Mouse (Mus musculus): Measurements from ENCODE around the gene Cald1. TPM values are rescaled to one million over a fixed set of nuclear protein-coding genes. Genes with fewer than 3 reads are reported as not detected.

The Cald1 gene
- polyA plus RNA-seq (2014; fragmentation: Nextera tagmentation; extraction: Ambion mirVana), result 140 and 171 TPM in 2 replicates

DNA sequence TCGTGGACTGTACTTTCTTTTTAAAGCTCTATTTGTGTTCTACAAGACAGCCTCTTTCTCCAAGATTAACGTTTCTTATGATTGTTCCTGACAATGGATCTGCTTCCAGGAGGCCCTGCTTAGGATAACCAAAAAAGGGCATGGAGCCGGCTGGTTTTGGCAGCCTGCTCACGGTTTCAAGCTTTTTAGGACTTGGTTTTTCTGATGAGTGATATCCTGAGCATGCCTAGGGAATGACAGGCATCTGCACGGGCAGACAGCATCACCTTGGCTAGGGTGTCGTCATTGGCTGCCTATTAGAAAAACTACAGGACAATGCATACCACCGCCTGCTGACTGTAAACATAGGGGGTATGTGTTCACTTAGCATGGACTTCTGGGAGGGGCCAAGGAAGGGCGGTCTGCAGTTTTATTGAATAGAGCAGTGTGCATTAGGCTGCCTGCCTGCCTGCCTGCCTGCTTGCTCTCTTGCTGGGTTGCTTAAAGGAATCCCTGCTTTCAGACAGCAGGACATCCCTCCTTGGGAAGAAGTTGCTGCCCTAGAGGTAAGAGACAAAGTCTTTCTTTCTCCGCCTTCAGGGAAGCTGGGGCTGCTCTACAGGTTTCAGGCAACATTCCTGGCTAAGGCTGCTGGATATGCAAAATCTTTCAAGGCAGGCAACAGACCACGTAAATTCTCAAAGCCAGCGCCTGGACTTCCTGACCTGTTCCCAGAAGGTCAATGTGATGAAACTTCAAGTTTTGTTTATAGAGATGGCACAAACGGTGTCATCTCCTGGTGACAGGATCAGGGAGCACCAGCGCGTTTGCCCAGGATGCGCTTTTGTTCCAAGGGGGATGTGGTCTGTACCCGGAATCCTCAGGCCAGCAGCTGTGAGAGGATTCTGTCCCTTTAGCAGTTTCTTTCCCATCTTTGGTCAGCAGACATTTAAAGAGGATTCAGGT, at the start of gene Cald1:
Gene Cald1, plus strand, starts transcription at position 380 of the 945 bp plus-strand sequence.
- no peak within 1 kb of the TSS for H3K27ac ChIP-seq (ENCODE audit: low read depth, low read length)

DNA sequence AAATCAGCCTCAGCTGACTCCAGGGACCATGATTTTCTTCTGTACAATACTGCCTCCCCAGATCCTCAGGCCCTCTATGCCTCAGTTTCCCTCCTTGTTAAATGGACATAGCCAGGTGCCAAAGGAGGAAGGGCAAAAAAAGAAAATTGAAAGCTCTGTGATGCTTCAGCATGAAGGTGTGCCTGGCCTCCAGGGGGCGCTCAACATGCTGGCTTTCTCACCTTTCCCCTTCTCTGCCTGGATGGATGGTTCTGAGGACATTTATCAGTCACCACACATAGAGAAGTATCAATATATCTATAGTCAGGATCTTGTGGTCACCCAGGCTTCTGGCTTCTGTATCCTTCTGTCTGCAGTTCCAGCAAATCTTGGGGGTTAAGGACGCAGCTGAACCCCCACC, 49.3 kb upstream of the Cald1 start:
- no peaks in the 10 kb centered on the region for H3K9me3 ChIP-seq (ENCODE audit: control insufficient read depth, low read length)
- no peak overlapping the region for H3K4me3 ChIP-seq (ENCODE audit: low read depth, low read length)
- ATAC-seq (ENCODE audit: low FRiP score) (no peak), DNase-seq (ENCODE audit: low spot score) (peak; percentile 71)
- H3K4me1 ChIP-seq (replicated peaks; ENCODE audit: control insufficient read depth, insufficient read depth, low read length), result no peaks in the 10 kb centered on the region
- no peak overlapping the region for H3K9ac ChIP-seq (ENCODE audit: low read depth, low read length)
- H3K27ac ChIP-seq (ENCODE audit: low read depth, low read length), result no peak overlapping the region
- no peaks in the 10 kb centered on the region for H3K27me3 ChIP-seq (ENCODE audit: control insufficient read depth, insufficient read depth, low read length)
- H3K36me3 ChIP-seq (ENCODE audit: control insufficient read depth, insufficient read depth, low read length), result no peaks in the 10 kb centered on the region
- no peak overlapping the region for H3K4me2 ChIP-seq (replicated peaks; ENCODE audit: low read depth, low read length)
- WGBS, result 42% methylated on average over 2 of the region's 2 CpGs

More for the DNA sequence above, at the start of gene Cald1:
- Histone ChIP-seq H3K4me2 (replicated peaks; ENCODE audit: low read depth, low read length) (peak within 1 kb of the TSS; percentile 25), H3K9me3 (ENCODE audit: control insufficient read depth, low read length) (no peaks in the 10 kb centered on the region), H3K4me1 (replicated peaks; ENCODE audit: control insufficient read depth, insufficient read depth, low read length) (no peaks in the 10 kb centered on the region), H3K9ac (ENCODE audit: low read depth, low read length) (peak within 1 kb of the TSS; percentile 45; the same call in 1 of the 2 replicates), H3K36me3 (ENCODE audit: control insufficient read depth, insufficient read depth, low read length) (no peaks in the 10 kb centered on the region), H3K27me3 (ENCODE audit: control insufficient read depth, insufficient read depth, low read length) (no peaks in the 10 kb centered on the region; the same call in 1 of the 2 replicates), H3K4me3 (ENCODE audit: low read depth, low read length) (peak within 1 kb of the TSS; percentile 8; the same call in 1 of the 2 replicates)
- ATAC-seq (ENCODE audit: low FRiP score) (peak; percentile 71; the same call in 1 of the 2 replicates), DNase-seq (ENCODE audit: low spot score) (peak; percentile 53)
- 7% methylated on average over 16 of the region's 16 CpGs for WGBS

DNA sequence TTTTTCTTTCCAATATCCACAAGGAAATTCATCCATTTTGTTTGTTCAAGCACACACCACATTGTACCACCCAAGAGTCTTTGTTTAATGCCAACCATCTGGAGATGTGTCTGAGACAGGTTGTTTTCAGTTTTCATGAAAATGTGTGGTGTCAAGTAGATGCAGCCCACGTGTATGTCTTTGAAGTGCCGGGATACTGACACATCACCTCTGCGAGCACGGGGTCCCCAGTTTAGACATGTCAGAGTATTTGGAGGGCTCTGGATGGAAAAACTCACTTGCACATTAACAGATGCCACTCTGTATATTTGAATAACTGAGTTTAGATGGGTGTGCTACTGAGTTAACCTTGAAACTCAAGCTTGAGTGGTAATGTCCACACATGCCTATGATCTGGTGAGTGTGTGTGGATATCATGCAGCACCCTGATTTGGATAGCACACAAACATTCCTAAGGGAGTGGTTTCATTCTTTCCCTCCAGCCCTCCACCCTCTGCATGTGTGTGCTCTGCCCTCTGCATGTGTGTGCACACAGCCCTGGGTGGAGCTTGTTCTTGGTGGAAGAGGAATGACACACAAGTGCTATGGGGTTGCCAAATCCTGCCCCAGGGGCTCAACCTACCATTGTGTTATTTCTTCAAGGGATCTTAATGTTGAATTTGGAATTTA, 45.7 kb upstream of the Cald1 start:
- no peaks in the 10 kb centered on the region for H3K9me3 ChIP-seq (ENCODE audit: control insufficient read depth, low read length)
- no peaks in the 10 kb centered on the region for H3K36me3 ChIP-seq (ENCODE audit: control insufficient read depth, insufficient read depth, low read length)
- H3K4me3 ChIP-seq (ENCODE audit: low read depth, low read length), result no peak overlapping the region
- H3K27ac ChIP-seq (ENCODE audit: low read depth, low read length), result no peak overlapping the region
- no peak overlapping the region for H3K4me2 ChIP-seq (replicated peaks; ENCODE audit: low read depth, low read length)
- H3K27me3 ChIP-seq (ENCODE audit: control insufficient read depth, insufficient read depth, low read length), result no peaks in the 10 kb centered on the region
- no peak for DNase-seq (ENCODE audit: low spot score)
- no peaks in the 10 kb centered on the region for H3K4me1 ChIP-seq (replicated peaks; ENCODE audit: control insufficient read depth, insufficient read depth, low read length)
- no peak overlapping the region for H3K9ac ChIP-seq (ENCODE audit: low read depth, low read length)
- WGBS, result 80% methylated on average over 4 of the region's 4 CpGs
- no peak for ATAC-seq (ENCODE audit: low FRiP score)

DNA sequence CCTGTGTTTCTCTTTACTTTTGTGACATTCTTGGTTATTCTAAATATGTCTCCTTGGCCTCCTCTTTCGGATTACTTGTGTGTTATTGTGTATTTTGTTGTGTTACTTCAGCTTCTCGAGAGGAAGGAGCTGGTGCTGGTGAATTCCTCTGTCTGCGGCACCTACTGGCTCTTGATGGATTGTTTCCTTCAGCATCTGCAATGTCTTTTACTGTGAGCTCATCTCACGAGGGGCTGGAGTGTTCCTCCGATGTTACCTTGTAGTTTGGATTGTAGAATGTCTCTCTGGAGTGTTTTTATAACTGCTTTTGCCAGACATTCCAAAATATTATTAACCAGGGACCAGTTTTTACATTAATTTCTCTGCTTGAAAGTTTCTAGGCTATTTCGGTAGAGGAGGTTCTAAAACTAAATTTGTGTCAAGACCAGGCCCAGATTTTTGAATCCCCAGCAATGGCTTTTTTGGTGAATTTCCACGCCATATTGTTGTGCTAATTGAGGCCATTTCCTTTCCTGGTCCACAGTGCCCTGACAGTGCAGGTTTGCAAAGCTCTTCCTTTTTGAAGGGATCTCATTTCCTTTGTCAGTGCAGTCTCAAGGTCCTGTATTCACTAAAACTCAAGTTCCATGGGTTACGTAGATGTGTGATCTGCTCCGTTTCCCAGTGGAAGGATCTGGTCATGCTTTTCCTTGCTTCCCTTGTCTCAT, 43.9 kb upstream of the Cald1 start:
- H3K4me2 ChIP-seq (replicated peaks; ENCODE audit: low read depth, low read length), result no peak overlapping the region
- WGBS, result 74% methylated on average over 9 of the region's 9 CpGs
- H3K4me3 ChIP-seq (ENCODE audit: low read depth, low read length), result no peak overlapping the region
- no peak overlapping the region for H3K9ac ChIP-seq (ENCODE audit: low read depth, low read length)
- no peaks in the 10 kb centered on the region for H3K9me3 ChIP-seq (ENCODE audit: control insufficient read depth, low read length)
- DNase-seq (ENCODE audit: low spot score) (no peak), ATAC-seq (ENCODE audit: low FRiP score) (no peak)
- H3K4me1 ChIP-seq (replicated peaks; ENCODE audit: control insufficient read depth, insufficient read depth, low read length), result no peaks in the 10 kb centered on the region
- H3K27me3 ChIP-seq (ENCODE audit: control insufficient read depth, insufficient read depth, low read length), result no peaks in the 10 kb centered on the region
- H3K36me3 ChIP-seq (ENCODE audit: control insufficient read depth, insufficient read depth, low read length), result no peaks in the 10 kb centered on the region
- no peak overlapping the region for H3K27ac ChIP-seq (ENCODE audit: low read depth, low read length)

DNA sequence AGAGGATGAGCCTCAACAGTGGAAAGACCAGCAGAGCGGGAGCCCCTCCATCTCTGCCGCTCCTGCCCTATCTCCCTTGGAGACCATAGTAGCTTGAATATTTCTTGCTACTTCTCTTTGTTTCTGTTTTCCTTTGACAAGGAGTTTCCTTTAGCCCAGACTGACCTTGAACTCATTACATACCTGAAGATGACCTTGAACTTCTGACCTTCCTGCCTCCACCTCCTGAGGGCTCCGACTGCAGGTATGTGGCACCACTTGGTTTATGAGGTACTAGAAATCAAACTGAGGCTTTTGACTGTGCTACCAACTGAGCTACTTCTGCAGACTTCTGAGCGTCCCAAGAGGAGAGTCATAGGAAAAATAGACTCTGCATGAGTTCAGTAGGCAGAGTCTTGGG, 38.8 kb upstream of the Cald1 start:
- DNase-seq (ENCODE audit: low spot score) (no peak), ATAC-seq (ENCODE audit: low FRiP score) (no peak)
- Histone ChIP-seq H3K4me2 (replicated peaks; ENCODE audit: low read depth, low read length) (no peak overlapping the region), H3K9me3 (ENCODE audit: control insufficient read depth, low read length) (no peaks in the 10 kb centered on the region), H3K4me1 (replicated peaks; ENCODE audit: control insufficient read depth, insufficient read depth, low read length) (no peaks in the 10 kb centered on the region), H3K27me3 (ENCODE audit: control insufficient read depth, insufficient read depth, low read length) (no peaks in the 10 kb centered on the region), H3K9ac (ENCODE audit: low read depth, low read length) (no peak overlapping the region), H3K36me3 (ENCODE audit: control insufficient read depth, insufficient read depth, low read length) (no peaks in the 10 kb centered on the region), H3K4me3 (ENCODE audit: low read depth, low read length) (no peak overlapping the region), H3K27ac (ENCODE audit: low read depth, low read length) (no peak overlapping the region)
- WGBS, result 88% methylated on average over 4 of the region's 4 CpGs

DNA sequence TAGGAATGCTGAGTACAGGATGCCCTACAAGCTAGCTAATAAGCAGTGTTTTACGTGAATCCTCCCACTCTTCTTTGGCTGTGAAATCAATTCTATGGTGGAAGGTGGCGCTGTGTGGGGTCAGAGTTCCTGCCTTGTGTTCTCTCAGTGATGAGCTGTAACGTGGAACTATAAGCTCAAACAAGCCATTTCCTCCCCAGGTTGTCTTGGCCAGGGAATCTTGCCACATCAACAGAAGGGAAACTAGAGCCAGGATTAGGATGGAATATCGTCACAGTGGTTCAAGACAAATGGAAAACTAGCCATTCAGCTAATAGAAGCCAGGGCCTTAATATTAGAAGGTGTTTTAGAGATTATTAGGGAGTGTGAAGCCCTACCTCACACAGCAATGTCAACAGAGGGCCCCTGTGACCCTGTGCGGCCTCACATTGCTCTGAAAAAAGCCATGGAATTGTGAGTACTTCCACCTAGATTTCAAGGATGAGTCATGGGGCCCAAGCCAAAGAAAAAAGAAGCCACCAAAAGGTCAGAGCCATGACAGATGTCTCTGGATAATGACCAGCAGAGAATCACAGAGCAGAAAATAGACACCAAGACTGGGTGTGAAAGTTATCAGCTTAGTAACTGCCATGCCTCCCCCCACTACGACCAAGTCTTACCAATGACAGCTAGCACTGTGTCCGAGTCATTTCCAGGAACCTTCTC, 33.0 kb upstream of the Cald1 start:
- H3K4me1 ChIP-seq (replicated peaks; ENCODE audit: control insufficient read depth, insufficient read depth, low read length), result no peaks in the 10 kb centered on the region
- DNase-seq (ENCODE audit: low spot score), result no peak
- no peak overlapping the region for H3K9ac ChIP-seq (ENCODE audit: low read depth, low read length)
- H3K27ac ChIP-seq (ENCODE audit: low read depth, low read length), result no peak overlapping the region
- H3K4me3 ChIP-seq (ENCODE audit: low read depth, low read length), result no peak overlapping the region
- no peaks in the 10 kb centered on the region for H3K9me3 ChIP-seq (ENCODE audit: control insufficient read depth, low read length)
- no peak overlapping the region for H3K4me2 ChIP-seq (replicated peaks; ENCODE audit: low read depth, low read length)
- no peaks in the 10 kb centered on the region for H3K27me3 ChIP-seq (ENCODE audit: control insufficient read depth, insufficient read depth, low read length)
- no peak for ATAC-seq (ENCODE audit: low FRiP score)
- no peaks in the 10 kb centered on the region for H3K36me3 ChIP-seq (ENCODE audit: control insufficient read depth, insufficient read depth, low read length)
- 77% methylated on average over 7 of the region's 7 CpGs for WGBS

DNA sequence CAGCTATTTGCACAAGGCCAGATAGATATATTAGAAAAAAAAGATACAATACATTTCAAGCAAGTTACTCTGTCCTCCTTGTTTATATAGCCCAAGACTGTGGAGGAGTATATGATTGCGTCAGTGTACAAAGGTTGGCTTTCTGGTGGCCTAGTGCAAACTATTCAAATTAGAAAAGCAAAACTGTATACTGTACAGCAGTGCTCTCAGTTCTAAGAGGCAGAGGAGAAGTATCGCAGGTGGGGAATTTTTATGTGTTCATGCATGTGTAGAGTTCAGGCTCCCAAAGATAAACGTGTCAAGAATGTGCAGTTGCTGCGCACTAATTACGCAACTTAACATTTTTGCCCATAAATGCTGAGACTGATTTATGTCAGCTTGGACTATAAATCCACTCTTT, 31.0 kb upstream of the Cald1 start:
- WGBS, result 90% methylated on average over 5 of the region's 5 CpGs
- H3K4me3 ChIP-seq (ENCODE audit: low read depth, low read length), result no peak overlapping the region
- ATAC-seq (ENCODE audit: low FRiP score), result no peak

DNA sequence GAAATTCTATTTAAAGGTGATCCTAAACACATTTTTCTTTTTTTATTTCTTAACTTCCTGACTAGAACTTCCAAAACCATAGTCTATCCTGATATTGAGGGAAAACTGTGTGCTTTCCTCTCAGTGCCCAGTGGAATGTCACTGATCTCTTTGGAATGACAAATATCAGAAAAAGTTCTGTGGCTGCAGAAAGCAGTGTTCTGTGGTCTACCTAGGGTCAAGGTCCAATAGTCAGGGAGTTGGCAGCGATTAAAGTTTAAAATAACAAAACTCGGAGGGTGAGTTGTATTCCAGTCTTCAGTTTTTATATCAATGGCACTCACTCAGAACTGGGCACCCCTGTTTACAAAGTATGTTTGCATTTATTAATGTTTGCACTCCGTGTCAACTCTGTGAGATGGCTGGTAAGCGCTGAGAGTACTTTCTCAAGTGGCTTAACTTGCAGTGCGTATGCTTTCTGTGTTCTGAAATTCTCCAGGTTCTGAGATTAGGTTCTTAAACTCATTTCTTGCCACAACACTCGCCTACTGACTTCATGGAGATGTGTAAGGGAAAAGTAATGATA, 18.7 kb upstream of the Cald1 start:
- H3K4me1 ChIP-seq (replicated peaks; ENCODE audit: control insufficient read depth, insufficient read depth, low read length), result no peaks in the 10 kb centered on the region
- DNase-seq (ENCODE audit: low spot score) (no peak), ATAC-seq (ENCODE audit: low FRiP score) (no peak)
- WGBS, result 90% methylated on average over 6 of the region's 6 CpGs
- H3K27ac ChIP-seq (ENCODE audit: low read depth, low read length), result no peak overlapping the region
- H3K36me3 ChIP-seq (ENCODE audit: control insufficient read depth, insufficient read depth, low read length), result no peaks in the 10 kb centered on the region
- H3K9ac ChIP-seq (ENCODE audit: low read depth, low read length), result no peak overlapping the region
- no peak overlapping the region for H3K4me3 ChIP-seq (ENCODE audit: low read depth, low read length)
- H3K4me2 ChIP-seq (replicated peaks; ENCODE audit: low read depth, low read length), result no peak overlapping the region
- H3K27me3 ChIP-seq (ENCODE audit: control insufficient read depth, insufficient read depth, low read length), result no peaks in the 10 kb centered on the region
- no peaks in the 10 kb centered on the region for H3K9me3 ChIP-seq (ENCODE audit: control insufficient read depth, low read length)

More for the DNA sequence above, 31.0 kb upstream of the Cald1 start:
- no peaks in the 10 kb centered on the region for H3K9me3 ChIP-seq (ENCODE audit: control insufficient read depth, low read length)
- H3K4me2 ChIP-seq (replicated peaks; ENCODE audit: low read depth, low read length), result no peak overlapping the region
- no peak overlapping the region for H3K27ac ChIP-seq (ENCODE audit: low read depth, low read length)
- DNase-seq (ENCODE audit: low spot score), result no peak
- H3K9ac ChIP-seq (ENCODE audit: low read depth, low read length), result no peak overlapping the region
- no peaks in the 10 kb centered on the region for H3K4me1 ChIP-seq (replicated peaks; ENCODE audit: control insufficient read depth, insufficient read depth, low read length)
- no peaks in the 10 kb centered on the region for H3K27me3 ChIP-seq (ENCODE audit: control insufficient read depth, insufficient read depth, low read length)
- H3K36me3 ChIP-seq (ENCODE audit: control insufficient read depth, insufficient read depth, low read length), result no peaks in the 10 kb centered on the region
